In genomic region chr10:68119285-68119684, GRCm38 (mm10) we compare ENCODE assay signal across 10 mouse cellular contexts.
DNase-seq lines count a peak whose midpoint lies in the region; ATAC-seq and TF ChIP-seq lines count a peak whose summit lies in the region.
"Had no signal": no experiment of that assay in that cellular context is flagged by ENCODE, and none has a peak within 500 bp of the region (broad histone marks: within the 10 kb centered on the region; RNA-seq: fewer than 3 reads in every experiment).

No protein-coding gene starts in this region.

- H3K27ac ChIP-seq in liver, embryonic 15.5 days (replicated peaks), result no peak overlapping the region
- H3K27ac ChIP-seq: hindbrain, embryonic 15.5 days; midbrain, embryonic 12.5 days had no signal

- no peak for TF ChIP-seq CTCF in lung, adult 2 months (IDR thresholded peaks at IDR 0.05; ENCODE audit: insufficient read depth, low read length)

- WGBS in lung, adult 2 months, result 35% methylated on average over 6 of the region's 6 CpGs
- WGBS in liver, embryonic 15.5 days (ENCODE audit: insufficient replicate concordance), result 20% methylated on average over 6 of the region's 6 CpGs

- no peaks in the 10 kb centered on the region for H3K9me3 ChIP-seq in liver, embryonic 15.5 days (replicated peaks)
- H3K9me3 ChIP-seq: hindbrain, embryonic 15.5 days; midbrain, embryonic 12.5 days had no signal

- H3K36me3 ChIP-seq in liver, embryonic 15.5 days (replicated peaks), result peaks cover 25% of the 10 kb centered on the region
- H3K36me3 ChIP-seq: midbrain, embryonic 12.5 days had no signal

- no peak overlapping the region for H3K9ac ChIP-seq in liver, embryonic 15.5 days
- H3K9ac ChIP-seq: hindbrain, embryonic 15.5 days; midbrain, embryonic 12.5 days had no signal

- no peak for TF ChIP-seq POLR2A in lung, adult 2 months (IDR thresholded peaks at IDR 0.05; ENCODE audit: borderline replicate concordance, extremely low read depth, low read depth, low read length)

- peak; percentile 74 for ATAC-seq in liver, embryonic 15.5 days (ENCODE audit: insufficient read depth)

- H3K4me2 ChIP-seq in liver, embryonic 15.5 days, result no peak overlapping the region
- H3K4me2 ChIP-seq: hindbrain, embryonic 15.5 days; midbrain, embryonic 12.5 days had no signal

- H3K27me3 ChIP-seq in liver, embryonic 15.5 days, result no peaks in the 10 kb centered on the region
- H3K27me3 ChIP-seq: hindbrain, embryonic 15.5 days; midbrain, embryonic 12.5 days had no signal

- peaks cover 9% of the 10 kb centered on the region for H3K4me1 ChIP-seq in lung, adult 2 months (ENCODE audit: control insufficient read depth, insufficient read depth, low read length)
- peaks cover 18% of the 10 kb centered on the region for H3K4me1 ChIP-seq in liver, embryonic 15.5 days (replicated peaks)
- H3K4me1 ChIP-seq: hindbrain, embryonic 15.5 days; midbrain, embryonic 12.5 days had no signal

- no peak overlapping the region for H3K4me3 ChIP-seq in lung, adult 2 months (replicated peaks; ENCODE audit: extremely low read depth, low read depth, low read length)
- no peak overlapping the region for H3K4me3 ChIP-seq in liver, embryonic 15.5 days (replicated peaks)
- H3K4me3 ChIP-seq: hindbrain, embryonic 15.5 days; midbrain, embryonic 12.5 days had no signal

- peak; percentile 53 for DNase-seq in lung, postnatal 14 days
- DNase-seq in lung, adult 2 months, result no peak
- DNase-seq in c-Kit-positive CD71-positive TER-119-positive erythroid progenitor cells, embryonic 14.5 days (ENCODE audit: low spot score), result peak; percentile 55
- peak; percentile 5 for DNase-seq in thymus, postnatal 0 days (ENCODE audit: low spot score)
- no peak for DNase-seq in gastrocnemius, postnatal 4 days (ENCODE audit: low spot score in 2 of 2)
- DNase-seq in layer of hippocampus, adult 9-10 months (ENCODE audit: low spot score), result no peak
- DNase-seq in right cerebral cortex, postnatal 14 days, result no peak

Comparison
In these comparisons a context has a peak if more than half of its experiments do, and no peak if none do; other contexts are left out.
1. DNase-seq: peak in lung, postnatal 14 days (single experiment), c-Kit-positive CD71-positive TER-119-positive erythroid progenitor cells, embryonic 14.5 days (single experiment) and thymus, postnatal 0 days (single experiment); none in lung, adult 2 months (single experiment), gastrocnemius, postnatal 4 days (0 of 2), layer of hippocampus, adult 9-10 months (single experiment) and right cerebral cortex, postnatal 14 days (single experiment).